Mouse (Mus musculus) hindbrain, postnatal 0 days (tissue): ENCODE measurements around the gene Mamdc4. TPM values are rescaled to one million over a fixed set of nuclear protein-coding genes. Genes with fewer than 3 reads are reported as not detected.

ENCODE experiments used
- ATAC-seq: fragments of 200-750 bp; cut with Nextera tagmentation; 2 replicates; pipeline ENCODE4 v1.8.0; 2017; ENCODE audit warnings: mild to moderate bottlenecking, moderate TSS enrichment, moderate library complexity
- DNase-seq: peaks from one replicate; pipeline ENCODE4 v3.0.0-alpha.2; 2015; ENCODE audit warnings: low spot score
- H3K27ac ChIP-seq: fragments of 300-500 bp; sonication (generic); 2 replicates; pipeline ENCODE4 v1.5.1; 2014; ENCODE audit warnings: mild to moderate bottlenecking
- H3K27me3 ChIP-seq: fragments of 300-500 bp; sonication (generic); 2 replicates; pipeline ENCODE4 v1.6.1; 2014; ENCODE audit warnings: low read length, mixed read lengths; ENCODE audit not compliant: insufficient read depth
- H3K36me3 ChIP-seq: fragments of 300-500 bp; sonication (generic); 2 replicates; pipeline ENCODE4 v1.6.1; 2014; ENCODE audit warnings: low read length, mixed read lengths; ENCODE audit not compliant: insufficient read depth
- H3K4me1 ChIP-seq: fragments of 300-500 bp; sonication (generic); 2 replicates; pipeline ENCODE4 v1.6.1; 2014; ENCODE audit warnings: antibody characterized with exemption, low read length, mixed read lengths; ENCODE audit not compliant: insufficient read depth
- H3K4me2 ChIP-seq: fragments of 300-500 bp; sonication (generic); 2 replicates; pipeline ENCODE4 v1.6.1; 2014; ENCODE audit warnings: low read depth, mild to moderate bottlenecking, low read length, moderate library complexity, mixed read lengths
- H3K4me3 ChIP-seq: fragments of 300-500 bp; sonication (generic); 2 replicates; pipeline ENCODE4 v1.5.1; 2014; ENCODE audit warnings: low read length
- H3K9ac ChIP-seq: fragments of 300-500 bp; sonication (generic); replicated peaks from 2 replicates; pipeline ENCODE4 v1.6.1; 2014; ENCODE audit warnings: mild to moderate bottlenecking, low read length, moderate library complexity, mixed read lengths
- H3K9me3 ChIP-seq: fragments of 300-500 bp; sonication (generic); 2 replicates; pipeline ENCODE4 v1.6.1; 2016; ENCODE audit warnings: low read length, mixed read lengths
- CTCF ChIP-seq: IDR thresholded peaks from 2 replicates; pipeline ENCODE4 v1.5.1; 2016; ENCODE audit warnings: antibody characterized with exemption, control low read depth, low read depth
- WGBS: fragments of 180-500 bp; shearing (Covaris S2); extraction: QIAGEN DNeasy Blood & Tissue Kit; methylation state at CpG from one replicate; pipeline ENCODE4 v1.1.7; 2014; 5-methylcytosine and 5-hydroxymethylcytosine counted together
- polyA plus RNA-seq: library from polyadenylated mRNA; unstranded; fragments of >200 nt; fragmentation: Nextera tagmentation; extraction: Ambion mirVana; gene quantifications from 2 replicates; pipeline ENCODE4 v1.2.1, GENCODE M21; 2015
- total RNA-seq: library from RNA; depleted of rRNA; stranded (reverse); fragments of >200 nt; gene quantifications from 2 replicates; pipeline ENCODE4 v1.2.3, GENCODE M21; 2014

Gene Mamdc4
- total and polyA plus RNA-seq, 2 experiments from 2014 or later: 2.0 to 2.5 TPM

- Histone ChIP-seq H3K36me3 (peaks cover 63% of the 10 kb centered on the region), H3K4me3 (no peak overlapping the region), H3K4me1 (no peaks in the 10 kb centered on the region), H3K9ac (no peak overlapping the region), H3K4me2 (no peak overlapping the region), H3K9me3 (no peaks in the 10 kb centered on the region), H3K27me3 (no peaks in the 10 kb centered on the region), H3K27ac (no peak overlapping the region)
- no peak for ATAC-seq
- peak; percentile 40 for DNase-seq
- peak; percentile 53 for TF ChIP-seq CTCF
- WGBS: 68% methylated on average over 2 of the region's 2 CpGs
These were observed 17.2 kb upstream of the Mamdc4 start for GRCm38 (mm10) chr2:25591863-25592262.

GRCm38 (mm10) chr2:25588227-25588907, 13.7 kb upstream of the Mamdc4 start:
- Histone ChIP-seq H3K27ac (no peak overlapping the region), H3K4me3 (no peak overlapping the region), H3K27me3 (no peaks in the 10 kb centered on the region), H3K4me1 (no peaks in the 10 kb centered on the region), H3K36me3 (peaks cover 42% of the 10 kb centered on the region), H3K9ac (no peak overlapping the region), H3K4me2 (no peak overlapping the region), H3K9me3 (no peaks in the 10 kb centered on the region)
- WGBS: 96% methylated on average over 8 of the region's 8 CpGs
- ATAC-seq: no peak
- DNase-seq: no peak
- no peak for TF ChIP-seq CTCF

GRCm38 (mm10) chr2:25587290-25587689, 12.6 kb upstream of the Mamdc4 start:
- ATAC-seq (no peak), DNase-seq (no peak)
- peaks cover 35% of the 10 kb centered on the region; the same call in 1 of the 2 replicates for H3K36me3 ChIP-seq
- no peak overlapping the region for H3K9ac ChIP-seq
- no peak overlapping the region for H3K4me2 ChIP-seq
- no peak for TF ChIP-seq CTCF
- peaks cover 8% of the 10 kb centered on the region for H3K4me1 ChIP-seq
- H3K9me3 ChIP-seq: no peaks in the 10 kb centered on the region
- WGBS: 90% methylated on average over 8 of the region's 8 CpGs
- no peak overlapping the region for H3K4me3 ChIP-seq
- H3K27ac ChIP-seq: no peak overlapping the region
- H3K27me3 ChIP-seq: no peaks in the 10 kb centered on the region

DNA sequence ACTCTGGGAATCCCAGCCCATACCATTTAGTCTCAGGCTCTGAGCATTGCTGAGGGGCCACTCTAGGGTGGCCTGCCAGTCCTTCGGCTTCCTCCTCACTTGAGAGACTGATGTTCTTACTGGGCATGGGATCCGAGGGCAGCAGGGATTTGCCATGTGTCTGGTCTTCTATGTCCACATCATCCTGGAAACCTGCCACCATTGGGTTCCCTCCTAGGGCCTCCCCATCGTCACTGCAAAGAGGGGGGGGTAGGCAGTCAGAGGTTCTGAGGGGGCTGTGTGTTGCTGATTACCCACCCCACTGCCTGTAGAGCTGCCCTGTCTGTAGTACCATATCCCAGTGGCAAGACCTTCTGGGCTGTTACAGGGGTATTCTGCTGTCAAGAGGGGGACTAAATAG, 11.0 kb upstream of the Mamdc4 start:
- WGBS: 73% methylated on average over 3 of the region's 3 CpGs
- H3K36me3 ChIP-seq: peaks cover 20% of the 10 kb centered on the region; the same call in 1 of the 2 replicates
- H3K4me1 ChIP-seq: peaks cover 21% of the 10 kb centered on the region
- no peaks in the 10 kb centered on the region for H3K9me3 ChIP-seq
- H3K4me2 ChIP-seq: no peak overlapping the region
- no peak overlapping the region for H3K9ac ChIP-seq
- H3K27me3 ChIP-seq: no peaks in the 10 kb centered on the region
- H3K4me3 ChIP-seq: no peak overlapping the region
- no peak for TF ChIP-seq CTCF
- no peak overlapping the region for H3K27ac ChIP-seq
- DNase-seq (no peak), ATAC-seq (no peak)

DNA sequence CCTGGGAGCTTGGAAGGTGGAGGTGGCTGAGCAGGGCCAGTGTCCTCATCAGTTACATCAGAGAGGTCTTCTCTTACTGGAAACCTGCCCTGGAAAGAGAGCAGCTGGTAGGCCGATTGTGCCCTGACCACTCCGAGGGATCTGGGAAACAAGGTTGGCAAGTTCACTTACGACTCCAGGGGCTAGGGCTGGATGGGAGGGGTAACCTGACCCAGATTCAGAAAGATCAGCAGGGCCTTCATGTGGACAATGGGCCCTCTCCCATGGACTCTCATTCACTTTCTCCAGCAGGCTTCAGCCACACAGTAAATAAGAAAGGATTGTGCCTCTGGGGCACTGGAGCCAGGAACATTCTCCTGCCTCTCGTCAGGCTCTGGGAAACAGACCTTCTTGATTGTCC, 10.2 kb upstream of the Mamdc4 start:
- no peak for ATAC-seq
- Histone ChIP-seq H3K36me3 (peaks cover 13% of the 10 kb centered on the region; the same call in 1 of the 2 replicates), H3K4me1 (peaks cover 27% of the 10 kb centered on the region), H3K27me3 (peaks cover 3% of the 10 kb centered on the region), H3K4me2 (no peak overlapping the region), H3K27ac (no peak overlapping the region), H3K9me3 (no peaks in the 10 kb centered on the region), H3K4me3 (no peak overlapping the region), H3K9ac (no peak overlapping the region)
- DNase-seq: no peak
- TF ChIP-seq CTCF: no peak
- 65% methylated on average over 4 of the region's 4 CpGs for WGBS

- 87% methylated on average over 3 of the region's 3 CpGs for WGBS
- Histone ChIP-seq H3K36me3 (peaks cover 8% of the 10 kb centered on the region; the same call in 1 of the 2 replicates), H3K4me3 (no peak overlapping the region), H3K4me2 (no peak overlapping the region), H3K9me3 (no peaks in the 10 kb centered on the region), H3K9ac (no peak overlapping the region), H3K4me1 (peaks cover 31% of the 10 kb centered on the region), H3K27me3 (peaks cover 10% of the 10 kb centered on the region), H3K27ac (no peak overlapping the region)
- no peak for ATAC-seq
- DNase-seq: no peak
- no peak for TF ChIP-seq CTCF
These were observed 9.5 kb upstream of the Mamdc4 start for GRCm38 (mm10) chr2:25584152-25584551.

DNA sequence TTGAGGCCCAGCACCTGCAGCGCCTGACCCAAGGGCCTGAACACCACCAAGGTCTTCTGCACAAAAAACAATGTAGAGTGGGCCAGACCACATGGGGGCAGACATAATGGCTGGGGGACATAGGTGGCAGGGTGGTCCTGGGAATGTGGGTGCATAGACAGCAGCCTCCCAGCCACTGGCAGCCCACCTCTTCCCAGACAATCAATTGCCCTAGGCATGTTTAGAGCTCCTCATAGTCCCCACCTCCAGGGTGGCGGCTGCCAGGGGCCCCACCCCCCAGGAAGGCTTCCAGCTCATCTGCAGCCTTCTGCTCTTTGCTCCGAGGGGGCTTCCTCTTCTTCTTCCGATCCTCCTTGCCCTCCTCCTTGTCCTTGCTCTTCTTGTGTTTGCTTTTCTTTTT, 8.9 kb upstream of the Mamdc4 start:
- no peak for DNase-seq
- TF ChIP-seq CTCF: no peak
- Histone ChIP-seq H3K4me2 (no peak overlapping the region), H3K4me3 (no peak overlapping the region), H3K36me3 (peaks cover 8% of the 10 kb centered on the region; the same call in 1 of the 2 replicates), H3K27me3 (peaks cover 16% of the 10 kb centered on the region), H3K9me3 (no peaks in the 10 kb centered on the region), H3K9ac (0 out of 2 replicates have a peak overlapping the region, but pooled peaks have one; percentile 24), H3K27ac (0 out of 2 replicates have a peak overlapping the region, but pooled peaks have one; percentile 81), H3K4me1 (peaks cover 31% of the 10 kb centered on the region)
- no peak for ATAC-seq
- WGBS: 63% methylated on average over 4 of the region's 4 CpGs
